Mouse (Mus musculus) urinary bladder, adult 18-20 months (tissue): ENCODE data around the gene AC129217.1.
"Not testable (repeated sequence)": the region's sequence is repeated elsewhere in the genome, so short reads cannot be mapped to it uniquely, and the experiment has no call there.

Source experiments
- DNase-seq, 2 experiments: peaks; one replicate each; pipeline ENCODE4 v3.0.0; 2022; ENCODE audit warnings: low spot score in 2 of 2, mixed read lengths in 2 of 2

The AC129217.1 gene

GRCm38 (mm10) chr19:8830664-8831063 is 1.1 kb downstream of the AC129217.1 start:
- no peak for DNase-seq

GRCm38 (mm10) chr19:8831262-8831661 is 1.7 kb downstream of the AC129217.1 start:
- no peak for DNase-seq

GRCm38 (mm10) chr19:8832971-8833370 is 3.4 kb downstream of the AC129217.1 start:
- DNase-seq = no peak

- not testable (repeated sequence) for DNase-seq
These were observed 6.8 kb downstream of the AC129217.1 start for GRCm38 (mm10) chr19:8836327-8836726.

GRCm38 (mm10) chr19:8837251-8837791 is 7.7 kb downstream of the AC129217.1 start, which contains the start of gene Bscl2:
Gene Bscl2, plus strand, starts transcription at chr19:8837467.
- DNase-seq = peak; percentile 56 to 82

GRCm38 (mm10) chr19:8838041-8838730 is 8.6 kb downstream of the AC129217.1 start:
- no peak for DNase-seq

- no peak for DNase-seq
These were observed 9.7 kb downstream of the AC129217.1 start, which contains the start of gene Gng3 for GRCm38 (mm10) chr19:8839103-8839907. Gene Gng3, minus strand, starts transcription at chr19:8839194.

GRCm38 (mm10) chr19:8839908-8840791 is 10.6 kb downstream of the AC129217.1 start:
- peak; percentile 72 to 74 for DNase-seq

GRCm38 (mm10) chr19:8841012-8841411 is 11.4 kb downstream of the AC129217.1 start:
- no peak for DNase-seq

GRCm38 (mm10) chr19:8842961-8843360 is 13.4 kb downstream of the AC129217.1 start:
- DNase-seq = no peak

GRCm38 (mm10) chr19:8844371-8845129 is 15.0 kb downstream of the AC129217.1 start:
- peak in 1 of 2 experiments; percentile 59 for DNase-seq

- no peak for DNase-seq
These were observed 18.8 kb downstream of the AC129217.1 start for GRCm38 (mm10) chr19:8848356-8848755.

- peak in 1 of 2 experiments; percentile 58 for DNase-seq
These were observed 20.9 kb downstream of the AC129217.1 start, which contains the start of gene Lrrn4cl for GRCm38 (mm10) chr19:8850402-8850901. Gene Lrrn4cl, plus strand, starts transcription at chr19:8850768.

- no peak for DNase-seq
These were observed 22.1 kb downstream of the AC129217.1 start for GRCm38 (mm10) chr19:8851639-8852038.

GRCm38 (mm10) chr19:8852236-8852928 is 22.8 kb downstream of the AC129217.1 start:
- DNase-seq = no peak

- DNase-seq = no peak
These were observed 23.5 kb downstream of the AC129217.1 start for GRCm38 (mm10) chr19:8853117-8853516.

GRCm38 (mm10) chr19:8857689-8858088 is 28.1 kb downstream of the AC129217.1 start:
- no peak for DNase-seq

GRCm38 (mm10) chr19:8859018-8859417 is 29.4 kb downstream of the AC129217.1 start:
- DNase-seq = no peak

- no peak for DNase-seq
These were observed 34.7 kb downstream of the AC129217.1 start for GRCm38 (mm10) chr19:8864265-8864664.

GRCm38 (mm10) chr19:8870381-8870780 is 40.8 kb downstream of the AC129217.1 start:
- not testable (repeated sequence) for DNase-seq
